Mouse (Mus musculus) thymus, postnatal 25 days (tissue): ENCODE measurements around the gene Gm49405.

Source experiments
- DNase-seq: peaks from one replicate; pipeline ENCODE4 v3.0.0; 2022

The Gm49405 gene

DNA sequence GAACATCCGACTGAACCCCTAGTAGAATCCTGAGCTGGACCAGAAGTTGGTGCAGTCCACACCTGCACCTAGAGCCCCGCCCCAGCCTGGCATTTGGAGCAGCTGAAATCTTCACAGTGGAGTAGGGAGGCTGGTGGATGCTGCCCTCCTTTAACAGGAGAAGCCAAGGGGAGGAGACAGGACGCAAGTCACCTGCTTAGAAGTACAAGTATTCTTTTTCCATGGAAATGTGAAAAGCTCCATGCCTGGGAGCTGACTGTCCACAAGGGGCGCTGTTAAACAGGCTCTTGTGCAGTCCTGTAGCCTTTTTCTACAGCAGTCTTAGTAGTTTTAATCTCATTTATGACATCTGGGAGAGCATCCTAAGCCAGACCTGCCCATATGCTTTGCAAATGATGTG, 11.7 kb upstream of the Gm49405 start:
- DNase-seq: no peak

GRCm38 (mm10) chr19:3990804-3991203, 9.6 kb upstream of the Gm49405 start:
- DNase-seq: no peak

DNA sequence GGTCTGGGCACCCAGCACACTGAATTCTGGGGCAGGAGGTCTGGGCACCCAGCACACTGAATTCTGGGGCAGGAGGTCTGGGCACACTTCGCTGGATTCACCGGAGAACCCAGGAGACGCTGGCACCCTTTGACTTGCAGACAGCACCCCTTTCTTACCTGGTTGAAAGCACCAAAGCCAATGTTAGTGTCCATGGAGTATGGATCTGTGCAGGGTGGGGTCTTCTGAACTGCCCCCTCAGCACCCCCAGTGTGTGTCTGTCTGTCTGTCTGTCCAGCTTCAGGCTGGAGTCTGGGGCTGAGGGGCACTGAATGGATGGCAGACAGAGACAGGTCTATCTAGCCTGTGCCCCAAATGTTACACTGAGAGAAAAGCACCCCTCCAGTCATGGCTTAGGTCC, 8.9 kb upstream of the Gm49405 start:
- DNase-seq: no peak

GRCm38 (mm10) chr19:3991966-3992365, 8.5 kb upstream of the Gm49405 start:
- no peak for DNase-seq

GRCm38 (mm10) chr19:3992416-3992815, 8.0 kb upstream of the Gm49405 start, which contains the start of gene Tbx10:
Gene Tbx10 (plus strand): TSS chr19:3992752.
- no peak for DNase-seq

GRCm38 (mm10) chr19:3994932-3995331, 5.5 kb upstream of the Gm49405 start:
- no peak for DNase-seq

DNA sequence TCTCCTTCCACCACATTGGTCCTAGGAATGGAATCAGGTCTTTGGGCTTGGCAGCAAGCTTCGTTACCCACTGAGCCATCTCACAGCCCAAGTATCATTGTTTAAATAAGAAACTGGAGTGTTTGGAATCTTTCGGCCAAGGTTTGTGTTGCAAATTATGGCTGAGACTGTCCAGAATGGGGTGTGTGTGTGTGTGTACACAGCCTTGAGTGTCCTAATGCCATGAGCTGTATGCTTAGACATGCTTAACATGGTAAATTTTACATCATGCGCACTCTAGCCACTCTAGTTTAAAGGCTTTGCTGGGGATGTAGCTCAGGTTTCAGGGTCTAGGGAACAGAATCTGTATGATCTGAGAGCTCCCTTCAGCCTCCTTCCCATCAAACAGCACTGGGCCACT, 4.9 kb upstream of the Gm49405 start:
- DNase-seq: no peak

GRCm38 (mm10) chr19:3996106-3996505, 4.3 kb upstream of the Gm49405 start:
- DNase-seq: no peak

GRCm38 (mm10) chr19:3996747-3997146, 3.7 kb upstream of the Gm49405 start:
- no peak for DNase-seq

GRCm38 (mm10) chr19:3997231-3997630, 3.2 kb upstream of the Gm49405 start:
- DNase-seq: no peak

- no peak for DNase-seq
Observed at GRCm38 (mm10) chr19:3998335-3998734, 2.1 kb upstream of the Gm49405 start.

DNA sequence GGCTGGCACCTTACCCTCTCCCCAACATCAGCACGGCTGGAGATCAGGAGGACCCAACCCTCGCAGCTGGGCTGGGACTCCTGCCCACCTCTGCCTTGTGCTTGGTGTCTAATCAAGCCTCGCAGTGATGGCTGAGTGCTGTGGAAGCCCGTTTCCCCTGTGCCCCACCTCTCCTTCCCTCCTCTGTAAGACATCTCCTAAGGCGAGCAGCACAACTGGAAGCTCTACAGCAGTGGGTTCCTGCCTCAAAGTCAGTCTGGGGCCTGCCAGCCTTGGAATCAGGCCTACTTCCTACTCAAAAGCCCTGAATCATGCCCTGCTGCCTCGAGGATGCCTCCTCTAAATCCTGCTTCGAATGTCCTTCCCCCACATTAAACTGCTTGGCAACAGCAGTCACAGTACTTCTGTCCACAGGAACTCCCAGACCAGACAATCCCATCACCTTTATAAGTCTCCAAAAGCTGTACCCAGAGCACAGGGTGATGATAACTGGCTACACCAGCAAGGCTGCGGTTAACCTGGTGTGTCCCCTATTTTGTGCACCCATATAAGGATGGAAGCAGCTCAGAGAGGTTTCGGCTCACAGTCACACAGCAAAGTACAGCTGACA, 1.2 kb upstream of the Gm49405 start:
- no peak for DNase-seq

DNA sequence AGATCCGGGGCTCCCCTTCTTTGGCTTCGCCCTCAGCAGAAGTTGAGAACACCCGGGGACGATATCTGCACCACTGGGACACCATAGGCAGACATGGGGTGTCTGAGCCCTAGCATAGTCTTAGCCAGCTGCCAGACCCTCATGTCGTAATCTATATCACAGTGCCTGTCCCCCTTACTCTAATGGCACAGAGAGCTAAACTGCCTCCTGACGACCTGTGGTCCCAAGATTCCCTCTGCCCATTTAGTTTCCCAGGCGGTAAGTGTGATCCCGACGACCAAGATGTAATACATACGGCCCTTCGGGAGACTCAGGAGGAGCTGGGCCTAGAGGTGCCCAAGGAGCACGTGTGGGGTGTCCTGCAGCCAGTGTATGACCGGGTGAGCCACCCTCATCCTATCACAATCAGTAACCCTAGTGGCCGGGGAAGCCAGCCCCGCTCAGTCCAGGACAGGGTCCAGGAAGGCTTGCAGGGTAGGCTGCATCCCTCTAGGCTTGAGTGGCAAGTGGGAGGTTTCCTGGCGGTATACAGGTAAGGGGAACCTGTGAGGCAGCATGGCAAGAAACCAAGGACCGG, 611 bp downstream of the Gm49405 start:
- DNase-seq: no peak

DNA sequence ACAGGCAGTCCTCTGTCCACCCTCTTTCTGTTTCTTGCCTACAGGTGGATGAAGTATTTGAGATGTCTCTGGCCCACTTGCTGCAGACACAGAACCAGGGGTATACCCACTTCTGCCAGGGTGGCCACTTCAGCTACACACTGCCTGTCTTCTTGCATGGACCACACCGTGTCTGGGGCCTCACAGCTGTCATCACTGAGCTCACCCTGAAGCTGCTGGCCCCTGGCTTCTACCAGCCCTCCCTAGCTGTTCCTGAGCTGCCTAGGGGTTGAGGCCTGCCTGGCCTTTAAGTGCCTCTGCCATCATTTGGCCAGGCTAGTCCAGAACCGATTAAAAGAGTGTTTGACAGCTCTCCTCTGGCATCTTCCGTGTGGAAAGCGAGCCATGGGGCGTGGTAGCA, 1.3 kb downstream of the Gm49405 start:
- DNase-seq: no peak

GRCm38 (mm10) chr19:4003112-4003511, 2.7 kb downstream of the Gm49405 start, which contains the start of gene Doc2g:
Gene Doc2g (plus strand): TSS chr19:4003313.
- no peak for DNase-seq

DNA sequence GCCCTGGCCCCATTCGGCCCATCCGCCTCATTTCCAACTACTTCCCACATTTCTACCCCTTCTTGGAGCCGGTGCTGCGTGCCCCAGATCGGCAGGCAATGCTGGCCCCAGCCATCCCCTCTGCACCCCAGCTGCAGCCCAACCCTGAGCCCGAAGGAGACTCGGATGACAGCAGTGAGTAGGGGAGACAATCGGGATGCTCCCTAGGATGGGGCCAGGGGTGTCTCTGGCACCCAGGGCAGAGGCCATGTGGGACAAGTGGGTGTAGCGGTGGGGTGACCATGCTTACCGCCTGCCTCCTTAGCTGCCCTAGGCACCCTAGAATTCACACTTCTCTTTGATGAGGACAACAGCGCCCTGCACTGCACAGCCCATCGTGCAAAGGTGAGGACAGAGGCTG, 3.2 kb downstream of the Gm49405 start:
- DNase-seq: no peak

- no peak for DNase-seq
Observed at GRCm38 (mm10) chr19:4004331-4004730, 3.9 kb downstream of the Gm49405 start.

GRCm38 (mm10) chr19:4005091-4005490, 4.7 kb downstream of the Gm49405 start:
- DNase-seq: no peak

DNA sequence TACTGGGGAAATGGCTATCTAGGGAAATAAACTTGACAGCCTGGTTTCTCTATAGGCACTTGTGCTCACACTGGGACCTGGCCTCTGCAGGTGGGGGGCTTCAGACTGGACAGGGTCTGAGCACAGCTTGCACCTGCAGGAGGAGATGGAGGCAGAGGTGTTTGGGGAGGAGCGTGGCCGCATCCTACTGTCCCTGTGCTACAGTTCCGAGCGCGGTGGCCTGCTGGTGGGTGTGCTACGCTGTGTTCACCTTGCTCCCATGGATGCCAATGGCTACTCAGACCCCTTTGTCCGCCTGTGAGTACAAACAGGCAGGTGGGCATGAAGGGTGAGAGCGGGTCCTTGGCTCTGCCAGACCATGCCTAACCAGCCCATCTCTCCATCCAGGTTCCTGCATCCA, 5.5 kb downstream of the Gm49405 start:
- DNase-seq: no peak

- no peak for DNase-seq
Observed at GRCm38 (mm10) chr19:4011086-4011485, 10.7 kb downstream of the Gm49405 start.

GRCm38 (mm10) chr19:4012432-4013022, 12.1 kb downstream of the Gm49405 start, which contains the start of gene Ndufv1:
Gene Ndufv1 (minus strand): TSS chr19:4012806.
- peak; percentile 93 for DNase-seq

DNA sequence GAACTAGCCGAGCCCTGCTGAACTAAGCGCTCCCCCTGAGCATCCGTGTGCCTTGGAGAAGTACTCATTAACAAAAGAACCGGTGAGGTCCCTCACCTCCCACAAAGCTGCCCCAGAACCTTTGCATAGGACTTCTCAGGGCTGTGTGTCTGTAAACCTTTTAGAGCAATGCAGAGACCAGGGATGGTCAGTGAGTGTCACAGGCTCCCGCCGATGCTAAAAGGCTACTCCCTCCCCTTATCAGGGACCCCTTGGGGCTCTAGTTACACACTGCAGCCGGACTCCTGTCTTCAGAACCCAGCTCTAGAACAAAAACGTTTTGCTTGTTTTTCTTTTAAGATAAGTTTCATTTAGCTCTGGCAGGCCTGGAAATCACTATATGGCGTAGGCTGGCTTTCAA, 12.6 kb downstream of the Gm49405 start:
- DNase-seq: no peak

- no peak for DNase-seq
Observed at GRCm38 (mm10) chr19:4014802-4015201, 14.4 kb downstream of the Gm49405 start.

DNA sequence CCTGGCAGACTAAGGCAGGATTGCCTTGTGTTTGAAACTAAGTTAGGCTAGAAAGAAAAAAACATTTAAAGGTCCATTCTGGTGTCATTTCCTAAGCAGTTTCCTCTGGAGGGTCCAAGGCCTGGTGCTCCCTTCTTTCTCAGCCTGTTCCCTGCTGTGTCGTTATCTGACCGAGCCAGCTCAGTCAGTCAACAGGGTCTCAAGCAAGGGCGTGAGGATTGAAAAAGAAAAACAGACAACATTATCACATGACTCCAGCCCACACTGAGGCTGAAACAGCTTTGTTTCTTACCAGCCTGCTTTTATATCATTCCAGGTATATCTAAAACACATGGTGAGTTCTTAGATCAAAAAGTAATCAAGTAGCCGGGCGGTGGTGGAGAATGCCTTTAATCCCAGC, 15.2 kb downstream of the Gm49405 start:
- no peak for DNase-seq
